Mouse (Mus musculus) forebrain, embryonic 16.5 days (tissue): ENCODE measurements around the gene Hnrnpc. TPM values are rescaled to one million over a fixed set of nuclear protein-coding genes. Genes with fewer than 3 reads are reported as not detected.
"Not testable (repeated sequence)": the region's sequence is repeated elsewhere in the genome, so short reads cannot be mapped to it uniquely, and the experiment has no call there.

Experiments
- ATAC-seq: fragments of 200-750 bp; cut with Nextera tagmentation; 2 replicates; pipeline ENCODE4 v1.8.0; 2017; ENCODE audit warnings: mild to moderate bottlenecking, moderate library complexity
- H3K27ac ChIP-seq: fragments of 300-500 bp; sonication (generic); 2 replicates; pipeline ENCODE4 v1.5.1; 2014; ENCODE audit warnings: low read length, control low read depth
- H3K27me3 ChIP-seq: fragments of 300-500 bp; sonication (generic); replicated peaks from 2 replicates; pipeline ENCODE4 v1.6.1; 2014; ENCODE audit warnings: low read length; ENCODE audit not compliant: control insufficient read depth, insufficient read depth
- H3K36me3 ChIP-seq: fragments of 300-500 bp; sonication (generic); 2 replicates; pipeline ENCODE4 v1.6.1; 2014; ENCODE audit not compliant: control insufficient read depth, insufficient read depth
- H3K4me1 ChIP-seq: fragments of 300-500 bp; sonication (generic); replicated peaks from 2 replicates; pipeline ENCODE4 v1.6.1; 2014; ENCODE audit warnings: low read length; ENCODE audit not compliant: control insufficient read depth, insufficient read depth
- H3K4me2 ChIP-seq: fragments of 300-500 bp; sonication (generic); 2 replicates; pipeline ENCODE4 v1.6.1; 2014; ENCODE audit warnings: mild to moderate bottlenecking, low read length, control low read depth
- H3K4me3 ChIP-seq: fragments of 300-500 bp; sonication (generic); replicated peaks from 2 replicates; pipeline ENCODE4 v1.5.1; 2014; ENCODE audit warnings: mild to moderate bottlenecking, low read length, control low read depth
- H3K9ac ChIP-seq: fragments of 300-500 bp; sonication (generic); replicated peaks from 2 replicates; pipeline ENCODE4 v1.6.1; 2014; ENCODE audit warnings: low read depth, low read length, control low read depth
- H3K9me3 ChIP-seq: fragments of 300-500 bp; sonication (generic); 2 replicates; pipeline ENCODE4 v1.6.1; 2016; ENCODE audit warnings: low read length; ENCODE audit not compliant: control insufficient read depth
- WGBS: fragments of 180-500 bp; shearing (Covaris S2); extraction: QIAGEN DNeasy Blood & Tissue Kit; methylation state at CpG from one replicate; pipeline ENCODE4 v1.1.7; 2014; 5-methylcytosine and 5-hydroxymethylcytosine counted together
- polyA plus RNA-seq: library from polyadenylated mRNA; unstranded; fragments of >200 nt; fragmentation: Nextera tagmentation; extraction: Ambion mirVana; gene quantifications from 2 replicates; pipeline ENCODE4 v1.2.1, GENCODE M21; 2015

Hnrnpc gene
- polyA plus RNA-seq, 1 experiment from 2014 or later, result 655 TPM

DNA sequence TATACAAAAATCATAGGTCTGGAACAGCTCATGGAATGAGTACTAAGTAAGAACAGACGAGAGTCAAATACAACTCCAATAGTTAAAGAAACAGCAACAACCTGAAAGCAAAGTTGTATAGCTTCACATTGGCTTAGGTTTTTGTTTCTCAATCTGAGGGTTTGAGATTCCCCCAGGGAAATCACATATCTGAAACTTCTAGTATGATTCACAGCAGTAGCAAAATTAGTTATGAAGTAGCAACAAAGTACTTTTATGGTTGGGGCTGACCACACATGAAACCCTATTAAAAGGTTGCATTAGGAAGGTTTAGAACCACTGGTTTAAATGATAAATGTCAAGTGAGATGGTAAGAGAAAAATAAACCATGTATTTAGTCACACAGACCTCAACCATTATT is 9.3 kb downstream of the Hnrnpc start:
- Histone ChIP-seq H3K36me3 (peaks cover 12% of the 10 kb centered on the region), H3K4me1 (no peaks in the 10 kb centered on the region; the same call in 1 of the 2 replicates), H3K9me3 (no peaks in the 10 kb centered on the region), H3K9ac (no peak overlapping the region), H3K4me2 (no peak overlapping the region), H3K27ac (no peak overlapping the region), H3K4me3 (no peak overlapping the region), H3K27me3 (no peaks in the 10 kb centered on the region)
- ATAC-seq, result no peak
- WGBS, result 87% methylated on average over 1 of the region's 1 CpGs

DNA sequence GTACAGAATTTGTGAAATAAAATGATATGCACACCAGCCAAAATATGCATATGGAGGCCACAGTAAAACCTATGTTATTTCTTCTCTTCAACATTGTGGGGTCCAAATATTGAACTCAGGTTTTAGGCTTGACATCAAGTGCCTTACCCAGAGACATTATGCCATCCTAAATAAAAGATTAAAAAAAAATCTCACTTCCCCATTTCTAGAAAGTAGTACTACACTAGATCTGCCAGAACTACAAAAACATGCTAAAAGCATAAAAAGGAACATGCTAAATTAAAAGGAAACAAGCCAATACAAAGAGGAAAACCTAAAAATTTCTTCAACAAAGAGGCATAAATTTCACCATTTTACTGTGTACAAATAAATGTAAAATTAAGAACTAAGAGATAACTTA is 20.7 kb downstream of the Hnrnpc start:
- peaks cover 18% of the 10 kb centered on the region for H3K36me3 ChIP-seq
- H3K4me2 ChIP-seq, result no peak overlapping the region
- no peak overlapping the region for H3K4me3 ChIP-seq
- H3K9ac ChIP-seq, result no peak overlapping the region
- no peaks in the 10 kb centered on the region for H3K27me3 ChIP-seq
- no peaks in the 10 kb centered on the region for H3K9me3 ChIP-seq
- no peak overlapping the region for H3K27ac ChIP-seq
- no peaks in the 10 kb centered on the region for H3K4me1 ChIP-seq
- ATAC-seq, result no peak

DNA sequence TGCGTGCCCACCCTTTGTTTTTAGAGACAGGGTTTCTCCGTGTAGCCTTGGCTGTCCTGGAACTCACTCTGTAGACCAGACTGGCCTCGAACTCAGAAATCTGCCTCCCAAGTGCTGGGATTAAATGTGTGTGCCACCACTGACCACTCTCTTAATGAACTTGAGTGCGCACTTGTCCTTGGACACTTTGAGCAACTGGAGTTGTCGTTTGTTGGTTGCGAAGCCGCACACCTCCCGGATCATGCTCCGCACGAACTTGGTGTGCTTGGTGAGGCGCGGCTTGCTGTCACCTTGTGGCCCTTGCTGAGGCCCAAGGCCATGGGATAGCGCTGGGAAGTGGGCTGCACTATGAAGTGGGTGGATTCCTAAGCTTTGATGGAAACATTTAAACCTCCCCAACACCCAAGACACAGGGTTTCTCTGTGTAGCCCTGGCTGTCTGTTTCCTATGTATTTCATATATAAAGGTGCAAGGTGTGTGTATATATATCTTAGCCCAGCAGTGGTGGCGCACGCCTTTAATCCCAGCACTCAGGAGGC is 32.2 kb downstream of the Hnrnpc start:
- H3K27ac ChIP-seq, result no peak overlapping the region
- no peak overlapping the region for H3K9ac ChIP-seq
- peaks cover 27% of the 10 kb centered on the region for H3K36me3 ChIP-seq
- no peaks in the 10 kb centered on the region for H3K27me3 ChIP-seq
- H3K4me3 ChIP-seq, result no peak overlapping the region
- 95% methylated on average over 15 of the region's 15 CpGs for WGBS
- ATAC-seq, result no peak
- H3K4me2 ChIP-seq, result no peak overlapping the region
- H3K4me1 ChIP-seq, result no peaks in the 10 kb centered on the region
- H3K9me3 ChIP-seq, result no peaks in the 10 kb centered on the region

DNA sequence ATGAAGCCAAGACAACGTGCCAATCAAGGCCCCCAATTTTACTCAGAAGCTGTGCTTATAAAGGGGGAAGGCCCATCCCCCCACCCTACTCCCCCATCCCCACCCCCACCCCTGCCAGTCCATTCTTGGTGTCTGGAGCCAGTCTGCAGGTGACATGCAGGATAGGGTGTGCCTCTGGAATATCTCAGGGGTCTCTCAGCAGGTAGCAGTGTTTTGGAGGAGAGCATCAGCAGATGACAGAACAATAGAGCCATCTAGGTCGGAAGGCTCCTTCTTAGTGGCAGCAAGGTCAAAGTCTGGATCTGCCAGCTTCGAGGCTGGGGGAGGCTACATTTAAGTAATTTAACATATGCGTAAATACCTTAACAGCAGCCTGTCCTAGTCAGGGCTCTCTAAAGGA is 37.7 kb downstream of the Hnrnpc start:
- no peak for ATAC-seq
- 58% methylated on average over 4 of the region's 4 CpGs for WGBS
- H3K4me3 ChIP-seq, result no peak overlapping the region
- H3K4me1 ChIP-seq, result no peaks in the 10 kb centered on the region
- no peaks in the 10 kb centered on the region for H3K9me3 ChIP-seq
- H3K27me3 ChIP-seq, result no peaks in the 10 kb centered on the region
- H3K27ac ChIP-seq, result no peak overlapping the region
- H3K36me3 ChIP-seq, result peaks cover 1% of the 10 kb centered on the region; the same call in 1 of the 2 replicates
- H3K4me2 ChIP-seq, result no peak overlapping the region
- H3K9ac ChIP-seq, result no peak overlapping the region

DNA sequence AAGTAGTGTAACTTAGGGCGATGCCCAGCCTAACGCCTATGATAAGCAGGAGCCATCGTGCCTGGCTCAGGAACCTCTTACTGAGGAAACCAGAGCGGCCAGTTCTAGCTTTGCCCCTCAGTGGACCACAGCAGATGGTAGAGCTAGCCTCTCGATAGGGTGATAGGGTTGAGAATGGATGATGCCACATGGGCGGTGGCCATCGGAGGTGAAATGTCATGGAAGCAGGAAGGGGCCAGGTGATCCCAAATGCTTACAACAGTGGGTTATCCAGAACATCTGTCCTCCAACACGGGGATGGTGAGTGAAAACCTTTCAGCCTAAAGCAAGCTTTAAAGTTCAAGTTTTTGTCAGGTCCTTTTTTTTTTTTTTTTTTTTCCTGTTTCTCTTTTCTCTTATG is 42.0 kb downstream of the Hnrnpc start:
- H3K9ac ChIP-seq, result no peak overlapping the region
- no peak for ATAC-seq
- H3K36me3 ChIP-seq, result no peaks in the 10 kb centered on the region
- H3K9me3 ChIP-seq, result no peaks in the 10 kb centered on the region
- WGBS, result 90% methylated on average over 8 of the region's 8 CpGs
- peaks cover 3% of the 10 kb centered on the region; the same call in 1 of the 2 replicates for H3K4me1 ChIP-seq
- H3K4me2 ChIP-seq, result no peak overlapping the region
- no peaks in the 10 kb centered on the region for H3K27me3 ChIP-seq
- no peak overlapping the region for H3K27ac ChIP-seq
- no peak overlapping the region for H3K4me3 ChIP-seq

DNA sequence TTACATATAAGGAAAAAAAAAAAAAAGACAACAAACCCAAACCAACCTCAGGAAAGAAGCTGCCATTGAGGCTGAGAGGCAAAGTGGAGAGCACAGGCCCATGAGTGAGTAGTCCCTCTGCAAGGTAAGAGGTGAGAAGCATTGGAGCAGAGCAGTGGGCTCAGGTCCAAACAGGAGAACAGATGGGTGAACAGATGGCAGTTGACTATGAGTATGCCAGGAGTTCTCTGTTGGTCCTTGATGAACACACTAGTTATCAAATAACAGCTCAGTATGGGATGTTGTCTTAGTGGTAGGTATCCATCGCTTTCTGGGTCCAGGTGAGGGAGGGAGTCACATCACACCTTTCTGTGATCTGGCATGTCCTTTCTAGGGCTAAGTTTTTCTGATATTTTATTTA is 43.0 kb downstream of the Hnrnpc start:
- H3K9me3 ChIP-seq, result no peaks in the 10 kb centered on the region
- H3K4me2 ChIP-seq, result no peak overlapping the region
- no peak for ATAC-seq
- H3K4me3 ChIP-seq, result no peak overlapping the region
- no peak overlapping the region for H3K27ac ChIP-seq
- H3K9ac ChIP-seq, result no peak overlapping the region
- peaks cover 3% of the 10 kb centered on the region; the same call in 1 of the 2 replicates for H3K4me1 ChIP-seq
- no peaks in the 10 kb centered on the region for H3K27me3 ChIP-seq
- 45% methylated on average over 1 of the region's 1 CpGs for WGBS
- no peaks in the 10 kb centered on the region for H3K36me3 ChIP-seq

DNA sequence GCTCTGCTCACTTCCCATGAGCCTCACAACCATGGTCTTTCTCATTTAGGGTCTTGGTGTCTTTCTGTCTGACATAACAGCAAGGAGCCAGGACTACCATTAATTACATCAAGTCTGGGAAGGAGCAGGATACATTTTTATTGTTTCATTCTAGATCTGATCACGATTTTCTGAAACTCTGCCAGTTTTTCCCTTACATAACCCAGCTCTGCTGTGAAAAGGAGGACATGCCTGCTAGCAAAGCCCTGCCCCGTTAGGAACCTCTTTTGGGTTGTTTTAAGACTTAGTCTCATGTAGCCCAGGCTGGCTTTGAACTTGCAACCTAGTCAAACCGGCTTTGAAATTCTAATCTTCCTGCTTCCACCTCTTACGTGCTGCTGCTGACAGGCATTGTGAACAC is 43.8 kb downstream of the Hnrnpc start:
- no peaks in the 10 kb centered on the region for H3K9me3 ChIP-seq
- H3K36me3 ChIP-seq, result no peaks in the 10 kb centered on the region
- no peak overlapping the region for H3K9ac ChIP-seq
- peaks cover 3% of the 10 kb centered on the region; the same call in 1 of the 2 replicates for H3K4me1 ChIP-seq
- H3K4me3 ChIP-seq, result no peak overlapping the region
- H3K4me2 ChIP-seq, result no peak overlapping the region
- H3K27me3 ChIP-seq, result no peaks in the 10 kb centered on the region
- H3K27ac ChIP-seq, result no peak overlapping the region
- 75% methylated on average over 4 of the region's 4 CpGs for WGBS
- no peak for ATAC-seq

DNA sequence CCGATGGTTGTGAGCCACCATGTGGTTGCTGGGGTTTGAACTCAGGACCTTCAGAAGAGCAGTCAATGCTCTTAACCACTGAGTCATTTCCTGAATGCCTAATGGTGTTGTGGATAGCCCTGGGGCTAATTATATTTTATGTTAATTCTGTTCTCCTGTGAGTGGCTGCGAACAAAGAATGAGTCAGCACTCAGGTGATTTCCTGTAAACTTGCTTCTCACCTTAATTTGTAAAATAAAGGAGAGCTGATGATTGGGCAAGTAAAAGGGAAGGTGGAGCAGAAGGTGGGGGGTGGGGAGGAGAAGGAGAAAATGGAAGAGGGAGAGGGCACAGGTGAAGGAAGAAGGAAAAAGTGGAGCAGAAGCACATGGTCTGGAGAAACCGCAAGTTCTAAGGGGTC is 51.1 kb downstream of the Hnrnpc start:
- ATAC-seq, H3K27me3 ChIP-seq, H3K36me3 ChIP-seq, H3K4me1 ChIP-seq, H3K9me3 ChIP-seq, H3K9ac ChIP-seq, H3K4me3 ChIP-seq, H3K4me2 ChIP-seq, H3K27ac ChIP-seq: not testable (repeated sequence)
- 90% methylated on average over 3 of the region's 3 CpGs for WGBS

DNA sequence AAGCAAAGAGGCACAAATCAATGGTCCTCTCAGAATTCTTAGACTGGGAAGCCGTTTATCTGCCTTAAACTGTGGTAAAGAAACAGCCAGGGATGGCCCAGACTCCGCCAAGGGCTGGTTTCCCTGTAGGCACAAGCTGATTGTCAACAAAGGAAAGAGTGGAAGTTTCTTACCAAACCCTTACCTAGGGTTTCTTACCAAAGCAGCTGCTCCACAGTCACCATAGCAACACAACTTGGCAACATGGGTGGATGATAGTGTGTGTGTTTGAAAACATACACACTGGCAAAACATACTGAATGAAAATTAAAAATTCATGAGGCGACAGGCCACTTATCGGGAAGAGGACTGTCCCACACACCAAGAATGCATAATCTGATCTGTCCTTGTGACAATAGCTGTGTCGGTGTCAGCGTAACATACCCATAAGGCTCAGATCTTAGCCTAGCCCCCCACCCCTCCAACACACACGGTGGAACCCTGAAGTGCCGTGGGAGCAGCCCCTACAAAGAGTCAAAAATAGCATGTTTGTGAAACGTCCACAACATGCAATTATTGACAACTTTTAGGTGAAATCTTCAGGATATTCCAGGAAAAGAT is 57.8 kb downstream of the Hnrnpc start:
- Histone ChIP-seq H3K4me1 (peaks cover 9% of the 10 kb centered on the region), H3K27ac (no peak overlapping the region), H3K4me2 (no peak overlapping the region), H3K9ac (no peak overlapping the region), H3K4me3 (no peak overlapping the region), H3K27me3 (no peaks in the 10 kb centered on the region), H3K36me3 (no peaks in the 10 kb centered on the region), H3K9me3 (no peaks in the 10 kb centered on the region)
- peak; percentile 49 for ATAC-seq
- WGBS, result 53% methylated on average over 9 of the region's 9 CpGs
